ENCODE assay signal across 8 mouse cellular contexts in genomic region chr4:106699989-106700388, GRCm38 (mm10). TPM values are rescaled to one million over a fixed set of nuclear protein-coding genes. Genes with fewer than 3 reads are reported as not detected.
A peak's percentile ranks its signal among the peaks of the same experiment; 100 is the strongest.
DNase-seq lines count a peak whose midpoint lies in the region; ATAC-seq and TF ChIP-seq lines count a peak whose summit lies in the region.

No protein-coding gene starts in this region.

- DNase-seq in gastrocnemius, adult 2 months = peak; percentile 66
- DNase-seq in gastrocnemius, postnatal 4 days (ENCODE audit: low spot score in 2 of 2) = no peak
- peak; percentile 41 for DNase-seq in liver, postnatal 0 days
- DNase-seq in retina, postnatal 1 day = peak; percentile 75
- DNase-seq in ovary, postnatal 10 days (ENCODE audit: low spot score) = no peak

- intact Hi-C loops in gastrocnemius, adult 2 months (cut with DNase I) = no loop called here

- TF ChIP-seq EP300 in liver, postnatal 0 days (IDR thresholded peaks at IDR 0.05; ENCODE audit: low read depth) = no peak

- H3K27ac ChIP-seq in gastrocnemius, adult 2 months = no peak overlapping the region
- no peak overlapping the region for H3K27ac ChIP-seq in embryonic facial prominence, embryonic 13.5 days
- no peak overlapping the region for H3K27ac ChIP-seq in liver, postnatal 0 days (ENCODE audit: low read depth)

- ATAC-seq in embryonic facial prominence, embryonic 13.5 days (ENCODE audit: insufficient number of reproducible peaks, insufficient read depth, low FRiP score, low TSS enrichment, low read depth) = no peak
- peak; percentile 35 for ATAC-seq in inflammation-experienced regulatory T-cells, adult 6 months
- ATAC-seq in liver, postnatal 0 days = no peak

- WGBS in embryonic facial prominence, embryonic 13.5 days = 15% methylated on average over 9 of the region's 9 CpGs
- WGBS in liver, postnatal 0 days (ENCODE audit: insufficient replicate concordance) = 17% methylated on average over 9 of the region's 9 CpGs

- peak; percentile 49 for TF ChIP-seq CTCF in gastrocnemius, adult 2 months (IDR thresholded peaks at IDR 0.05)
- peak; percentile 34; the same call in 1 of the 2 replicates for TF ChIP-seq CTCF in E14TG2a.4 (conservative IDR thresholded peaks at IDR 0.05; ENCODE audit: low read length)
- peak; percentile 65 for TF ChIP-seq CTCF in liver, postnatal 0 days (IDR thresholded peaks at IDR 0.05; ENCODE audit: low read depth)

- H3K9me3 ChIP-seq in E14TG2a.4 (ENCODE audit: low read length) = no peaks in the 10 kb centered on the region
- no peaks in the 10 kb centered on the region for H3K9me3 ChIP-seq in embryonic facial prominence, embryonic 13.5 days
- H3K9me3 ChIP-seq in liver, postnatal 0 days (ENCODE audit: low read length) = no peaks in the 10 kb centered on the region

- peaks cover 31% of the 10 kb centered on the region for H3K27me3 ChIP-seq in E14TG2a.4 (ENCODE audit: insufficient read depth, low read length)
- 0 out of 2 replicates have a peak, but pooled peaks cover 1% of the 10 kb centered on the region for H3K27me3 ChIP-seq in embryonic facial prominence, embryonic 13.5 days
- no peaks in the 10 kb centered on the region for H3K27me3 ChIP-seq in liver, postnatal 0 days (ENCODE audit: insufficient read depth, low read length)

- H3K4me3 ChIP-seq in gastrocnemius, adult 2 months = no peak overlapping the region
- H3K4me3 ChIP-seq in E14TG2a.4 (replicated peaks; ENCODE audit: low read length) = no peak overlapping the region
- no peak overlapping the region for H3K4me3 ChIP-seq in embryonic facial prominence, embryonic 13.5 days
- no peak overlapping the region for H3K4me3 ChIP-seq in liver, postnatal 0 days (ENCODE audit: low read depth, low read length)

- peak overlapping the region; percentile 33; the same call in 1 of the 2 replicates for H3K4me2 ChIP-seq in embryonic facial prominence, embryonic 13.5 days
- H3K4me2 ChIP-seq in liver, postnatal 0 days (ENCODE audit: low read depth, low read length) = no peak overlapping the region

- H3K36me3 ChIP-seq in E14TG2a.4 (ENCODE audit: insufficient read depth, low read length) = no peaks in the 10 kb centered on the region
- H3K36me3 ChIP-seq in embryonic facial prominence, embryonic 13.5 days = no peaks in the 10 kb centered on the region
- H3K36me3 ChIP-seq in liver, postnatal 0 days (replicated peaks; ENCODE audit: insufficient read depth, low read length) = no peaks in the 10 kb centered on the region

- peaks cover 20% of the 10 kb centered on the region for H3K4me1 ChIP-seq in E14TG2a.4 (replicated peaks; ENCODE audit: low read depth, low read length)
- peaks cover 22% of the 10 kb centered on the region for H3K4me1 ChIP-seq in embryonic facial prominence, embryonic 13.5 days
- no peaks in the 10 kb centered on the region for H3K4me1 ChIP-seq in liver, postnatal 0 days (ENCODE audit: insufficient read depth)

- no peak overlapping the region for H3K9ac ChIP-seq in embryonic facial prominence, embryonic 13.5 days
- no peak overlapping the region for H3K9ac ChIP-seq in liver, postnatal 0 days (replicated peaks)

RNA-seq across cellular contexts. Expression of gene Ttc4, which starts 21.2 kb away (rescaled TPM):
- 10 to 100 TPM; 24.3 to 34.7 TPM for total RNA-seq in gastrocnemius, adult 2 months (2021)
- 10 to 100 TPM; 28.8 to 32.3 TPM for total RNA-seq in gastrocnemius, postnatal 4 days (2021)
- 104 and 106 TPM in 2 replicates for polyA plus RNA-seq in embryonic facial prominence, embryonic 13.5 days (2015; fragmentation: Nextera tagmentation; extraction: Ambion mirVana)
- polyA plus RNA-seq in inflammation-experienced regulatory T-cells, adult 6 months (2017; shearing (Covaris generic)) = 10 to 100 TPM; 40.1 to 63.1 (median 60.4) TPM
- 18.3 and 19.5 TPM in 2 replicates for polyA plus RNA-seq in liver, postnatal 0 days (2015; fragmentation: Nextera tagmentation; extraction: Ambion mirVana)

RNA-seq across cellular contexts. Expression of gene Mroh7, which starts 30.7 kb away (rescaled TPM):
- total RNA-seq in gastrocnemius, adult 2 months (2021) = under 1 TPM; 0.08 to 0.64 TPM
- total RNA-seq in gastrocnemius, postnatal 4 days (2021) = 1 to 10 TPM in 1 of 2 experiments, under 1 TPM in 1; 0.52 to 1.2 TPM
- polyA plus RNA-seq in embryonic facial prominence, embryonic 13.5 days (2015; fragmentation: Nextera tagmentation; extraction: Ambion mirVana) = 0.44 and 0.58 TPM in 2 replicates
- polyA plus RNA-seq in inflammation-experienced regulatory T-cells, adult 6 months (2017; shearing (Covaris generic)) = not detected
- 0.07 and 0.08 TPM in 2 replicates for polyA plus RNA-seq in liver, postnatal 0 days (2015; fragmentation: Nextera tagmentation; extraction: Ambion mirVana)

RNA-seq across cellular contexts. Expression of gene Fam151a, which starts 33.7 kb away (rescaled TPM):
- total RNA-seq in gastrocnemius, adult 2 months (2021) = not detected
- total RNA-seq in gastrocnemius, postnatal 4 days (2021) = not detected
- 0.32 TPM in 1 of 2 replicates, not detected in the other for polyA plus RNA-seq in embryonic facial prominence, embryonic 13.5 days (2015; fragmentation: Nextera tagmentation; extraction: Ambion mirVana)
- polyA plus RNA-seq in inflammation-experienced regulatory T-cells, adult 6 months (2017; shearing (Covaris generic)) = not detected
- 0.07 TPM in 1 of 2 replicates, not detected in the other for polyA plus RNA-seq in liver, postnatal 0 days (2015; fragmentation: Nextera tagmentation; extraction: Ambion mirVana)

RNA-seq across cellular contexts. Expression of gene Pars2, which starts 49.1 kb away (rescaled TPM):
- 1 to 10 TPM; 2.5 to 3.8 TPM for total RNA-seq in gastrocnemius, adult 2 months (2021)
- 1 to 10 TPM; 5.2 to 6.4 TPM for total RNA-seq in gastrocnemius, postnatal 4 days (2021)
- 14.6 and 14.8 TPM in 2 replicates for polyA plus RNA-seq in embryonic facial prominence, embryonic 13.5 days (2015; fragmentation: Nextera tagmentation; extraction: Ambion mirVana)
- 10 to 100 TPM in 2 of 3 experiments, 1 to 10 TPM in 1; 9.6 to 12.1 (median 10.0) TPM for polyA plus RNA-seq in inflammation-experienced regulatory T-cells, adult 6 months (2017; shearing (Covaris generic))
- polyA plus RNA-seq in liver, postnatal 0 days (2015; fragmentation: Nextera tagmentation; extraction: Ambion mirVana) = 3.9 and 4.3 TPM in 2 replicates

Comparison
In these comparisons a context has a peak if more than half of its experiments do, and no peak if none do; other contexts are left out.
1. DNase-seq: peak in gastrocnemius, adult 2 months (single experiment), liver, postnatal 0 days (single experiment) and retina, postnatal 1 day (single experiment); none in gastrocnemius, postnatal 4 days (0 of 2) and ovary, postnatal 10 days (single experiment).
2. Peak in every context shown above with its lines, with median percentiles within 50 percentile points of each other: CTCF ChIP-seq.